Mouse (Mus musculus): ENCODE results near the gene Styx. TPM values are rescaled to one million over a fixed set of nuclear protein-coding genes. Genes with fewer than 3 reads are reported as not detected.

The Styx gene
- polyA plus RNA-seq, 1 experiment from 2014 or later = 61.4 TPM

- no peaks in the 10 kb centered on the region for H3K9me3 ChIP-seq (ENCODE audit: control insufficient read depth, low read length)
- H3K4me1 ChIP-seq (replicated peaks; ENCODE audit: control insufficient read depth, insufficient read depth, low read length) = peaks cover 47% of the 10 kb centered on the region
- no peak overlapping the region for H3K4me3 ChIP-seq (ENCODE audit: low read depth, low read length)
- H3K4me2 ChIP-seq (ENCODE audit: low read length) = no peak overlapping the region
- H3K9ac ChIP-seq (ENCODE audit: low read length) = no peak overlapping the region
- DNase-seq (ENCODE audit: low spot score) = no peak
- 22% methylated on average over 11 of the region's 11 CpGs for WGBS
- no peaks in the 10 kb centered on the region; the same call in 1 of the 2 replicates for H3K36me3 ChIP-seq (ENCODE audit: control insufficient read depth, insufficient read depth, low read length)
- H3K27me3 ChIP-seq (replicated peaks; ENCODE audit: control insufficient read depth, insufficient read depth, low read length) = no peaks in the 10 kb centered on the region
- H3K27ac ChIP-seq (ENCODE audit: low read depth) = peak overlapping the region; percentile 64
- ATAC-seq (replicated peaks; ENCODE audit: low FRiP score, low TSS enrichment, low read depth) = no peak
Measured at GRCm38 (mm10) chr14:45452861-45453512, 102.1 kb downstream of the Styx start.

GRCm38 (mm10) chr14:45453538-45454233 lies 102.8 kb downstream of the Styx start:
- H3K4me3 ChIP-seq (ENCODE audit: low read depth, low read length) = no peak overlapping the region
- peaks cover 6% of the 10 kb centered on the region for H3K36me3 ChIP-seq (ENCODE audit: control insufficient read depth, insufficient read depth, low read length)
- no peaks in the 10 kb centered on the region for H3K27me3 ChIP-seq (replicated peaks; ENCODE audit: control insufficient read depth, insufficient read depth, low read length)
- ATAC-seq (replicated peaks; ENCODE audit: low FRiP score, low TSS enrichment, low read depth) = no peak
- peak overlapping the region; percentile 64 for H3K27ac ChIP-seq (ENCODE audit: low read depth)
- H3K4me2 ChIP-seq (ENCODE audit: low read length) = no peak overlapping the region
- H3K9ac ChIP-seq (ENCODE audit: low read length) = no peak overlapping the region
- H3K4me1 ChIP-seq (replicated peaks; ENCODE audit: control insufficient read depth, insufficient read depth, low read length) = peaks cover 47% of the 10 kb centered on the region
- 57% methylated on average over 5 of the region's 5 CpGs for WGBS
- H3K9me3 ChIP-seq (ENCODE audit: control insufficient read depth, low read length) = no peaks in the 10 kb centered on the region
- no peak for DNase-seq (ENCODE audit: low spot score)

GRCm38 (mm10) chr14:45455651-45456501 lies 105.0 kb downstream of the Styx start:
- WGBS = 67% methylated on average over 12 of the region's 12 CpGs
- ATAC-seq (replicated peaks; ENCODE audit: low FRiP score, low TSS enrichment, low read depth) (no peak), DNase-seq (ENCODE audit: low spot score) (no peak)
- Histone ChIP-seq H3K36me3 (ENCODE audit: control insufficient read depth, insufficient read depth, low read length) (peaks cover 26% of the 10 kb centered on the region), H3K27ac (ENCODE audit: low read depth) (no peak overlapping the region), H3K4me1 (replicated peaks; ENCODE audit: control insufficient read depth, insufficient read depth, low read length) (peaks cover 47% of the 10 kb centered on the region), H3K27me3 (replicated peaks; ENCODE audit: control insufficient read depth, insufficient read depth, low read length) (no peaks in the 10 kb centered on the region), H3K4me3 (ENCODE audit: low read depth, low read length) (no peak overlapping the region), H3K4me2 (ENCODE audit: low read length) (no peak overlapping the region), H3K9me3 (ENCODE audit: control insufficient read depth, low read length) (no peaks in the 10 kb centered on the region), H3K9ac (ENCODE audit: low read length) (no peak overlapping the region)

GRCm38 (mm10) chr14:45456502-45456846 lies 105.6 kb downstream of the Styx start:
- H3K27me3 ChIP-seq (replicated peaks; ENCODE audit: control insufficient read depth, insufficient read depth, low read length) = no peaks in the 10 kb centered on the region
- no peak overlapping the region for H3K9ac ChIP-seq (ENCODE audit: low read length)
- ATAC-seq (replicated peaks; ENCODE audit: low FRiP score, low TSS enrichment, low read depth) = no peak
- DNase-seq (ENCODE audit: low spot score) = no peak
- H3K36me3 ChIP-seq (ENCODE audit: control insufficient read depth, insufficient read depth, low read length) = peaks cover 32% of the 10 kb centered on the region
- no peak overlapping the region for H3K4me3 ChIP-seq (ENCODE audit: low read depth, low read length)
- H3K27ac ChIP-seq (ENCODE audit: low read depth) = no peak overlapping the region
- no peaks in the 10 kb centered on the region for H3K9me3 ChIP-seq (ENCODE audit: control insufficient read depth, low read length)
- no peak overlapping the region for H3K4me2 ChIP-seq (ENCODE audit: low read length)
- H3K4me1 ChIP-seq (replicated peaks; ENCODE audit: control insufficient read depth, insufficient read depth, low read length) = peaks cover 47% of the 10 kb centered on the region
- 0% methylated on average over 1 of the region's 1 CpGs for WGBS

- no peak overlapping the region for H3K4me2 ChIP-seq (ENCODE audit: low read length)
- peaks cover 38% of the 10 kb centered on the region for H3K36me3 ChIP-seq (ENCODE audit: control insufficient read depth, insufficient read depth, low read length)
- ATAC-seq (replicated peaks; ENCODE audit: low FRiP score, low TSS enrichment, low read depth) = no peak
- H3K9ac ChIP-seq (ENCODE audit: low read length) = no peak overlapping the region
- no peaks in the 10 kb centered on the region for H3K27me3 ChIP-seq (replicated peaks; ENCODE audit: control insufficient read depth, insufficient read depth, low read length)
- H3K4me1 ChIP-seq (replicated peaks; ENCODE audit: control insufficient read depth, insufficient read depth, low read length) = peaks cover 45% of the 10 kb centered on the region
- peak overlapping the region; percentile 43; the same call in 1 of the 2 replicates for H3K27ac ChIP-seq (ENCODE audit: low read depth)
- H3K9me3 ChIP-seq (ENCODE audit: control insufficient read depth, low read length) = no peaks in the 10 kb centered on the region
- H3K4me3 ChIP-seq (ENCODE audit: low read depth, low read length) = no peak overlapping the region
- no peak for DNase-seq (ENCODE audit: low spot score)
- 83% methylated on average over 9 of the region's 9 CpGs for WGBS
Measured at GRCm38 (mm10) chr14:45457003-45457402, 106.1 kb downstream of the Styx start.

- WGBS = 93% methylated on average over 14 of the region's 14 CpGs
- no peaks in the 10 kb centered on the region for H3K27me3 ChIP-seq (replicated peaks; ENCODE audit: control insufficient read depth, insufficient read depth, low read length)
- H3K4me3 ChIP-seq (ENCODE audit: low read depth, low read length) = no peak overlapping the region
- H3K9me3 ChIP-seq (ENCODE audit: control insufficient read depth, low read length) = no peaks in the 10 kb centered on the region
- peaks cover 40% of the 10 kb centered on the region for H3K4me1 ChIP-seq (replicated peaks; ENCODE audit: control insufficient read depth, insufficient read depth, low read length)
- H3K9ac ChIP-seq (ENCODE audit: low read length) = no peak overlapping the region
- H3K27ac ChIP-seq (ENCODE audit: low read depth) = no peak overlapping the region
- no peak overlapping the region for H3K4me2 ChIP-seq (ENCODE audit: low read length)
- no peak for DNase-seq (ENCODE audit: low spot score)
- peaks cover 54% of the 10 kb centered on the region for H3K36me3 ChIP-seq (ENCODE audit: control insufficient read depth, insufficient read depth, low read length)
- no peak for ATAC-seq (replicated peaks; ENCODE audit: low FRiP score, low TSS enrichment, low read depth)
Measured at GRCm38 (mm10) chr14:45459877-45460276, 109.0 kb downstream of the Styx start.

GRCm38 (mm10) chr14:45460491-45460890 lies 109.6 kb downstream of the Styx start:
- Histone ChIP-seq H3K36me3 (ENCODE audit: control insufficient read depth, insufficient read depth, low read length) (peaks cover 60% of the 10 kb centered on the region), H3K27me3 (replicated peaks; ENCODE audit: control insufficient read depth, insufficient read depth, low read length) (no peaks in the 10 kb centered on the region), H3K27ac (ENCODE audit: low read depth) (no peak overlapping the region), H3K4me2 (ENCODE audit: low read length) (no peak overlapping the region), H3K4me1 (replicated peaks; ENCODE audit: control insufficient read depth, insufficient read depth, low read length) (peaks cover 35% of the 10 kb centered on the region), H3K9me3 (ENCODE audit: control insufficient read depth, low read length) (no peaks in the 10 kb centered on the region), H3K4me3 (ENCODE audit: low read depth, low read length) (no peak overlapping the region), H3K9ac (ENCODE audit: low read length) (no peak overlapping the region)
- DNase-seq (ENCODE audit: low spot score) = no peak
- no peak for ATAC-seq (replicated peaks; ENCODE audit: low FRiP score, low TSS enrichment, low read depth)
- WGBS = 95% methylated on average over 10 of the region's 10 CpGs

- Histone ChIP-seq H3K4me2 (ENCODE audit: low read length) (no peak overlapping the region), H3K9ac (ENCODE audit: low read length) (no peak overlapping the region), H3K4me3 (ENCODE audit: low read depth, low read length) (no peak overlapping the region), H3K27ac (ENCODE audit: low read depth) (no peak overlapping the region), H3K9me3 (ENCODE audit: control insufficient read depth, low read length) (no peaks in the 10 kb centered on the region), H3K4me1 (replicated peaks; ENCODE audit: control insufficient read depth, insufficient read depth, low read length) (peaks cover 25% of the 10 kb centered on the region), H3K27me3 (replicated peaks; ENCODE audit: control insufficient read depth, insufficient read depth, low read length) (no peaks in the 10 kb centered on the region), H3K36me3 (ENCODE audit: control insufficient read depth, insufficient read depth, low read length) (peaks cover 75% of the 10 kb centered on the region)
- ATAC-seq (replicated peaks; ENCODE audit: low FRiP score, low TSS enrichment, low read depth) (no peak), DNase-seq (ENCODE audit: low spot score) (no peak)
- WGBS = 93% methylated on average over 6 of the region's 6 CpGs
Measured at GRCm38 (mm10) chr14:45461945-45462344, 111.1 kb downstream of the Styx start.

All from intestine, embryonic 14.5 days (tissue).